Mouse (Mus musculus) gastrocnemius, postnatal 36 days (tissue): ENCODE measurements at regions not wholly inside any gene's neighbourhood (a gene's known extent, or its start where the extent isn't known, plus 50 kb on each side); places are given as distances from the start of the nearest gene placed in this dataset.

ENCODE experiments used
- DNase-seq, 2 experiments: peaks; one replicate each; pipeline ENCODE4 v3.0.0; 2022
- intact Hi-C: fragments of 180-260 bp; cut with DNase I; formaldehyde crosslinking; loops from one replicate; pipeline ENCODE4 v1.15.1; 2025

DNA sequence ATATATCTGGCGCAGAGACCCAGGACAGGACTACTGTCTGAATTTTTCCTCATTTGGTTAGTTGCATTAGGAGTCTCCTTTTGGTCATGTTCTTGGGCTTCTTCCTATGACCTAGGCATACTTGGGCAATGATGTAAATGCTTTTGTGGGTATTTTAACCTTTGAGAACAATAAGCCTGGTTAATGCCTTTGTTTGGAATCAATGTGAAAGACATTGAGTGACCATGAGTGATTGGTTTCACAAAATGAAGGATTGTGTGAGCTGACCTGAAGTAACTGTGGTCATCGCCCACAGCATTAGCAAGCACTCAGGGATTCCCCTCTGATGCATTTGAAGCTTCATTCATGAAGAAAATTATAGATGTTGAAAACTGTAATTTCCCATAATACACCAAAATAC is 61.9 kb upstream of the Abcb5 start:
- intact Hi-C loops: no loop called here

DNA sequence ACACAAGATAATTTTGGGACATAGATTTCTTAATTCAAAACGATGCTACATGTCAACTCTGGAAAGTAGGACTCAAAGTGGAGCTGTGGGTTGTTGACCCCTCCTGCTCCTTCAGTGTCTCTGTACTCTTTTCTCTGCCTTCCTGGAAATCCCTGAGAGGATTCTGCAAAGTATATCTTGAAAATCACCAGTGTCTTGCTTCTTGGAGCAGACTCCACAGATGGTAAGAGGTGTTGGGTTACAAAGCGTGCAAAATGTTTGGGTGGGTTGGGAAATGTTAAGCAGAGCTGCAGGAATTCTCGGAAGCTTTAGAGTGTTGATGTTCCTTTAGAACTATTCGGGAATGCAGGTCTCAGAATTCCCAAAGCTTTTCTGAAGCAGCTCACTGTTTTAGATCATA is 61.5 kb upstream of the Abcb5 start:
- intact Hi-C loops: no loop called here
- DNase-seq: no peak

More for the DNA sequence above, 61.9 kb upstream of the Abcb5 start:
- no peak for DNase-seq

DNA sequence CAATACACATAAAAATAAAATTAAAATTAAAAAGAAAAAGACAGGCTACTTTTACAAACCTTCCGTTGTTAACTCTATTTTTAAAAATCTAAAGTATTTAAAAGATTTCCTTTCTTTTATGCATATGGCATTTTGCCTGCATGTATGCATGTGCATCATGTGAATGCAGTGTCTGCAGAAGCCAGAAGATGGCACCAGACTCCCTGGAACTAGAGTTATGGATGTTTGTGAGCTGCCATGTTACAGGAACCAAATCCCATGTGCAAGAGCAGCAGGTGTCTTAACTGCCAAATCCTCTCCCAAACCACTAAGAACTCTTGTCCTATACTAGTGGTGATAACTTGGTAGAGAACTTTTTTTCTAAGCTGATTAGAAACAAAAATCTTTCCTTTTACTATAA is 60.1 kb upstream of the Abcb5 start:
- intact Hi-C loops: no loop called here
- peak in 1 of 2 experiments; percentile 28 for DNase-seq

DNA sequence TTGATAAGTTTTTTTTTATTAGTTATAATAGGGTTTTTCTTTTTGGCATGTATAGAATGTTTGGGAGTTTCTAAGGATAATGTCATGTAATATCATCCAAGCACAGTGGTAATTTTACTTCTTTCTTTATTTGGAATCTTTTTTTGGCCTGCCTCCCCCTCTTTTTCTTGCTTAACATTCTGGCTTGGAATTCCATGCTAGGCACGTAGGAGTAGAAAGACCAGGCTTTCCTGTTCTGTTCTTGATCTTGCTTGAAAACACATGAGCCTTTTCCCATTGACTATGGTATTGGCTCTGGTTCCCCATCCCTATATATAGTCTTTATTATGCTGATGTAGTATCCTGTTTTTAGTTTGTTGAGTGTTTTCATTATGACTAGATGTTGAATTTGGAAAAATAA is 57.8 kb upstream of the Abcb5 start:
- no peak for DNase-seq
- intact Hi-C loops: no loop called here
